Comparison of ENCODE assay signal across 12 mouse cellular contexts in the genomic region with DNA sequence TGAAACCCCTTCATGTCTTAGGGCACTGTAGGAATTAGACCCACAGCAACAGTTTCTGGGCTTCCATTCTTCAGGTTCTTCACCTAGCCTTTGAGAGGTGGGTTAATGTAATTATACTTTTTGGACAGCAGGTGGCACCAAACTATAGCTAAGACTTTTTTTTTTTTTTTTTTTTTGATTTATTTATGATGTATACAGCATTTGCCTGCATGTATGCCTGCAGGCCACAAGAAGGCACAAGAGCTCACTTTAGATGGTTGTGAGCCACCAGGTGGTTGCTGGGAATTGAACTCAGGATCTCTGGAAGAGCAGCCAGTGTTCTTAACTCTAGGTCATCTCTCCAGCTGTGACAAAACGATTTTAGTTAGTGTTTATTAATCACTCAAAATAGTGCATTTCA. TPM values are rescaled to one million over a fixed set of nuclear protein-coding genes. Genes with fewer than 3 reads are reported as not detected.
DNase-seq lines count a peak whose midpoint lies in the region; ATAC-seq and TF ChIP-seq lines count a peak whose summit lies in the region.
"Had no signal": no experiment of that assay in that cellular context is flagged by ENCODE, and none has a peak within 500 bp of the region (broad histone marks: within the 10 kb centered on the region; RNA-seq: fewer than 3 reads in every experiment).

No protein-coding gene starts in this region.

- peak; percentile 61 for TF ChIP-seq CTCF in forebrain, postnatal 0 days (IDR thresholded peaks at IDR 0.05; ENCODE audit: low read depth)
- peak; percentile 62 for TF ChIP-seq CTCF in lung, embryonic 14.5 days (IDR thresholded peaks at IDR 0.05; ENCODE audit: low read depth)

- peak; percentile 63 for DNase-seq in forebrain, postnatal 0 days
- peak; percentile 76 for DNase-seq in lung, embryonic 14.5 days
- no peak for DNase-seq in lung, adult 18-20 months
- DNase-seq in c-Kit-positive CD71-positive TER-119-positive erythroid progenitor cells, embryonic 14.5 days (ENCODE audit: low spot score), result peak; percentile 27
- DNase-seq in neural tube, embryonic 11.5 days (ENCODE audit: low spot score), result peak; percentile 25
- DNase-seq in left cerebral cortex, adult 9 months (ENCODE audit: low spot score in 2 of 2), result no peak
- no peak for DNase-seq in cerebellum, adult 9-11 months

- no peaks in the 10 kb centered on the region for H3K4me1 ChIP-seq in forebrain, postnatal 0 days (ENCODE audit: insufficient read depth)
- no peaks in the 10 kb centered on the region for H3K4me1 ChIP-seq in forebrain, embryonic 15.5 days
- H3K4me1 ChIP-seq in lung, embryonic 14.5 days (ENCODE audit: insufficient read depth), result no peaks in the 10 kb centered on the region
- no peaks in the 10 kb centered on the region for H3K4me1 ChIP-seq in neural tube, embryonic 11.5 days (ENCODE audit: control insufficient read depth, insufficient read depth, low read length)
- H3K4me1 ChIP-seq: forebrain, embryonic 13.5 days had no signal

- H3K4me3 ChIP-seq in forebrain, postnatal 0 days (ENCODE audit: low read depth, low read length), result no peak overlapping the region
- no peak overlapping the region for H3K4me3 ChIP-seq in forebrain, embryonic 15.5 days
- H3K4me3 ChIP-seq in lung, embryonic 14.5 days (ENCODE audit: low read depth, low read length), result no peak overlapping the region
- no peak overlapping the region for H3K4me3 ChIP-seq in neural tube, embryonic 11.5 days (ENCODE audit: low read depth, low read length)
- H3K4me3 ChIP-seq: forebrain, embryonic 13.5 days had no signal

- H3K9ac ChIP-seq in forebrain, postnatal 0 days, result no peak overlapping the region
- no peak overlapping the region for H3K9ac ChIP-seq in forebrain, embryonic 15.5 days (replicated peaks)
- no peak overlapping the region for H3K9ac ChIP-seq in lung, embryonic 14.5 days
- H3K9ac ChIP-seq in neural tube, embryonic 11.5 days (ENCODE audit: low read length), result no peak overlapping the region
- H3K9ac ChIP-seq: forebrain, embryonic 13.5 days had no signal

- ATAC-seq in forebrain, postnatal 0 days, result no peak
- no peak for ATAC-seq in forebrain, embryonic 15.5 days (replicated peaks)
- ATAC-seq in lung, embryonic 14.5 days (ENCODE audit: insufficient read depth), result no peak
- no peak for ATAC-seq in neural tube, embryonic 11.5 days (ENCODE audit: insufficient read depth, low FRiP score, low TSS enrichment)
- ATAC-seq: forebrain, embryonic 13.5 days had no signal

- H3K27ac ChIP-seq in forebrain, postnatal 0 days (ENCODE audit: low read depth, low read length), result no peak overlapping the region
- no peak overlapping the region for H3K27ac ChIP-seq in forebrain, embryonic 15.5 days (replicated peaks)
- no peak overlapping the region for H3K27ac ChIP-seq in lung, embryonic 14.5 days (ENCODE audit: low read depth)
- no peak overlapping the region for H3K27ac ChIP-seq in neural tube, embryonic 11.5 days (ENCODE audit: low read depth, low read length)
- H3K27ac ChIP-seq: forebrain, embryonic 13.5 days had no signal

- no peaks in the 10 kb centered on the region for H3K27me3 ChIP-seq in forebrain, postnatal 0 days (ENCODE audit: insufficient read depth, low read length)
- H3K27me3 ChIP-seq in forebrain, embryonic 15.5 days, result no peaks in the 10 kb centered on the region
- no peaks in the 10 kb centered on the region for H3K27me3 ChIP-seq in lung, embryonic 14.5 days (ENCODE audit: insufficient read depth, low read length)
- no peaks in the 10 kb centered on the region for H3K27me3 ChIP-seq in neural tube, embryonic 11.5 days (ENCODE audit: control insufficient read depth, insufficient read depth, low read length)
- H3K27me3 ChIP-seq: forebrain, embryonic 13.5 days had no signal

- H3K4me2 ChIP-seq in forebrain, postnatal 0 days (ENCODE audit: low read depth), result no peak overlapping the region
- no peak overlapping the region for H3K4me2 ChIP-seq in forebrain, embryonic 15.5 days (replicated peaks)
- no peak overlapping the region for H3K4me2 ChIP-seq in lung, embryonic 14.5 days
- no peak overlapping the region for H3K4me2 ChIP-seq in neural tube, embryonic 11.5 days (ENCODE audit: low read depth)
- H3K4me2 ChIP-seq: forebrain, embryonic 13.5 days had no signal

- WGBS in forebrain, postnatal 0 days, result 92% methylated on average over 1 of the region's 1 CpGs
- 88% methylated on average over 1 of the region's 1 CpGs for WGBS in forebrain, embryonic 15.5 days
- WGBS in lung, embryonic 14.5 days, result 66% methylated on average over 1 of the region's 1 CpGs
- WGBS in neural tube, embryonic 11.5 days, result 89% methylated on average over 1 of the region's 1 CpGs

- H3K9me3 ChIP-seq in forebrain, postnatal 0 days (ENCODE audit: low read length), result no peaks in the 10 kb centered on the region
- H3K9me3 ChIP-seq in forebrain, embryonic 15.5 days, result no peaks in the 10 kb centered on the region
- no peaks in the 10 kb centered on the region for H3K9me3 ChIP-seq in lung, embryonic 14.5 days (ENCODE audit: low read depth, low read length)
- H3K9me3 ChIP-seq in neural tube, embryonic 11.5 days (ENCODE audit: control insufficient read depth, low read length), result no peaks in the 10 kb centered on the region
- H3K9me3 ChIP-seq: forebrain, embryonic 13.5 days; G1E had no signal

- H3K36me3 ChIP-seq in forebrain, postnatal 0 days (ENCODE audit: insufficient read depth), result no peaks in the 10 kb centered on the region
- H3K36me3 ChIP-seq in forebrain, embryonic 15.5 days, result no peaks in the 10 kb centered on the region
- H3K36me3 ChIP-seq in lung, embryonic 14.5 days (ENCODE audit: insufficient read depth), result no peaks in the 10 kb centered on the region
- no peaks in the 10 kb centered on the region for H3K36me3 ChIP-seq in neural tube, embryonic 11.5 days (ENCODE audit: control insufficient read depth, insufficient read depth, low read length)
- H3K36me3 ChIP-seq: G1E had no signal

RNA-seq across cellular contexts. Expression of a gene that starts 11.9 kb away (rescaled TPM):
- total RNA-seq in forebrain, postnatal 0 days (2014; rRNA removed), result not detected in 2 replicates
- polyA plus RNA-seq in forebrain, postnatal 0 days (2015; fragmentation: Nextera tagmentation; extraction: Ambion mirVana), result 0.11 and 0.24 TPM in 2 replicates
- 0.08 and 0.09 TPM in 2 replicates for polyA plus RNA-seq in forebrain, embryonic 15.5 days (2015; fragmentation: Nextera tagmentation; extraction: Ambion mirVana)
- polyA plus RNA-seq in lung, embryonic 14.5 days (2014; fragmentation: Nextera tagmentation; extraction: Ambion mirVana), result not detected in 2 replicates
- polyA plus RNA-seq in neural tube, embryonic 11.5 days (2014; fragmentation: Nextera tagmentation; extraction: Ambion mirVana), result 0.12 and 0.23 TPM in 2 replicates
- total RNA-seq: G1E; left cerebral cortex, postnatal 10 days; neutrophil, adult 5-6 weeks had no signal
- polyA plus RNA-seq: forebrain, embryonic 13.5 days; G1E had no signal

RNA-seq across cellular contexts. Expression of a gene that starts 25.8 kb away (rescaled TPM):
- 0.15 TPM in 1 of 2 replicates, not detected in the other for total RNA-seq in forebrain, postnatal 0 days (2014; rRNA removed)
- polyA plus RNA-seq in forebrain, postnatal 0 days (2015; fragmentation: Nextera tagmentation; extraction: Ambion mirVana), result 0.08 TPM in 2 replicates
- not detected in 2 replicates for polyA plus RNA-seq in forebrain, embryonic 15.5 days (2015; fragmentation: Nextera tagmentation; extraction: Ambion mirVana)
- not detected in 2 replicates for polyA plus RNA-seq in lung, embryonic 14.5 days (2014; fragmentation: Nextera tagmentation; extraction: Ambion mirVana)
- not detected in 2 replicates for polyA plus RNA-seq in neural tube, embryonic 11.5 days (2014; fragmentation: Nextera tagmentation; extraction: Ambion mirVana)
- total RNA-seq: G1E; left cerebral cortex, postnatal 10 days; neutrophil, adult 5-6 weeks had no signal
- polyA plus RNA-seq: forebrain, embryonic 13.5 days; G1E had no signal

RNA-seq across cellular contexts. Expression of a gene that starts 26.9 kb away (rescaled TPM):
- 0.14 TPM in 1 of 2 replicates, not detected in the other for total RNA-seq in forebrain, postnatal 0 days (2014; rRNA removed)
- 0.12 and 0.15 TPM in 2 replicates for polyA plus RNA-seq in forebrain, postnatal 0 days (2015; fragmentation: Nextera tagmentation; extraction: Ambion mirVana)
- not detected in 2 replicates for polyA plus RNA-seq in forebrain, embryonic 15.5 days (2015; fragmentation: Nextera tagmentation; extraction: Ambion mirVana)
- polyA plus RNA-seq in lung, embryonic 14.5 days (2014; fragmentation: Nextera tagmentation; extraction: Ambion mirVana), result not detected in 2 replicates
- polyA plus RNA-seq in neural tube, embryonic 11.5 days (2014; fragmentation: Nextera tagmentation; extraction: Ambion mirVana), result 0.12 TPM in 1 of 2 replicates, not detected in the other
- total RNA-seq: neutrophil, adult 5-6 weeks had no signal
- polyA plus RNA-seq: G1E had no signal

RNA-seq across cellular contexts. Expression of a gene that starts 40.0 kb away (rescaled TPM):
- 0.23 TPM in 1 of 2 replicates, not detected in the other for total RNA-seq in forebrain, postnatal 0 days (2014; rRNA removed)
- polyA plus RNA-seq in forebrain, postnatal 0 days (2015; fragmentation: Nextera tagmentation; extraction: Ambion mirVana), result 0.10 TPM in 1 of 2 replicates, not detected in the other
- polyA plus RNA-seq in forebrain, embryonic 15.5 days (2015; fragmentation: Nextera tagmentation; extraction: Ambion mirVana), result not detected in 2 replicates
- polyA plus RNA-seq in lung, embryonic 14.5 days (2014; fragmentation: Nextera tagmentation; extraction: Ambion mirVana), result not detected in 2 replicates
- polyA plus RNA-seq in neural tube, embryonic 11.5 days (2014; fragmentation: Nextera tagmentation; extraction: Ambion mirVana), result not detected in 2 replicates
- total RNA-seq: G1E; left cerebral cortex, postnatal 10 days; neutrophil, adult 5-6 weeks had no signal
- polyA plus RNA-seq: forebrain, embryonic 13.5 days; G1E had no signal

Comparison
In these comparisons a context has a peak if more than half of its experiments do, and no peak if none do; other contexts are left out.
1. DNase-seq: peak in forebrain, postnatal 0 days (single experiment), lung, embryonic 14.5 days (single experiment), c-Kit-positive CD71-positive TER-119-positive erythroid progenitor cells, embryonic 14.5 days (single experiment) and neural tube, embryonic 11.5 days (single experiment); none in lung, adult 18-20 months (0 of 2), left cerebral cortex, adult 9 months (0 of 2) and cerebellum, adult 9-11 months (single experiment).